Mouse (Mus musculus) limb, embryonic 15.5 days (tissue): ENCODE measurements at regions not wholly inside any gene's neighbourhood (a gene's known extent, or its start where the extent isn't known, plus 50 kb on each side); places are given as distances from the start of the nearest gene placed in this dataset.

Experiments
- ATAC-seq: fragments of 200-750 bp; cut with Nextera tagmentation; 2 replicates; pipeline ENCODE4 v1.8.0; 2017; ENCODE audit warnings: low read depth, moderate TSS enrichment; ENCODE audit not compliant: insufficient number of reproducible peaks, low FRiP score, low TSS enrichment
- H3K27ac ChIP-seq: fragments of 300-500 bp; sonication (generic); 2 replicates; pipeline ENCODE4 v1.5.1; 2015; ENCODE audit warnings: moderate library complexity, mild to moderate bottlenecking, inconsistent platforms
- H3K27me3 ChIP-seq: fragments of 300-500 bp; sonication (generic); 2 replicates; pipeline ENCODE4 v1.6.1; 2015; ENCODE audit warnings: inconsistent platforms
- H3K36me3 ChIP-seq: fragments of 300-500 bp; sonication (generic); 2 replicates; pipeline ENCODE4 v1.6.1; 2015; ENCODE audit warnings: inconsistent platforms
- H3K4me1 ChIP-seq: fragments of 300-500 bp; sonication (generic); 2 replicates; pipeline ENCODE4 v1.6.1; 2015; ENCODE audit warnings: inconsistent platforms
- H3K4me2 ChIP-seq: fragments of 300-500 bp; sonication (generic); 2 replicates; pipeline ENCODE4 v1.6.1; 2015; ENCODE audit warnings: mild to moderate bottlenecking, inconsistent platforms
- H3K4me3 ChIP-seq: fragments of 300-500 bp; sonication (generic); 2 replicates; pipeline ENCODE4 v1.5.1; 2015; ENCODE audit warnings: mild to moderate bottlenecking, inconsistent platforms
- H3K9ac ChIP-seq: fragments of 300-500 bp; sonication (generic); 2 replicates; pipeline ENCODE4 v1.6.1; 2015; ENCODE audit warnings: inconsistent platforms
- H3K9me3 ChIP-seq: fragments of 300-500 bp; sonication (generic); 2 replicates; pipeline ENCODE4 v1.6.1; 2016; ENCODE audit warnings: inconsistent platforms
- WGBS: fragments of 180-500 bp; shearing (Covaris S2); methylation state at CpG from one replicate; pipeline ENCODE4 v1.1.7; 2015; 5-methylcytosine and 5-hydroxymethylcytosine counted together

- Histone ChIP-seq H3K9ac (no peak overlapping the region), H3K36me3 (no peaks in the 10 kb centered on the region), H3K9me3 (no peaks in the 10 kb centered on the region), H3K27me3 (no peaks in the 10 kb centered on the region), H3K4me3 (no peak overlapping the region), H3K4me2 (no peak overlapping the region), H3K4me1 (no peaks in the 10 kb centered on the region), H3K27ac (no peak overlapping the region)
- 79% methylated on average over 4 of the region's 4 CpGs for WGBS
- ATAC-seq: no peak
These were observed 216.7 kb upstream of the Rbfox1 start for GRCm38 (mm10) chr16:5668403-5668967.

- Histone ChIP-seq H3K9ac (no peak overlapping the region), H3K4me2 (no peak overlapping the region), H3K27ac (no peak overlapping the region), H3K36me3 (no peaks in the 10 kb centered on the region), H3K9me3 (no peaks in the 10 kb centered on the region), H3K4me3 (no peak overlapping the region), H3K4me1 (no peaks in the 10 kb centered on the region), H3K27me3 (no peaks in the 10 kb centered on the region)
- 0 out of 2 replicates have a peak, but pooled peaks have one; percentile 63 for ATAC-seq
- WGBS: 62% methylated on average over 5 of the region's 5 CpGs
These were observed 223.2 kb upstream of the Rbfox1 start for GRCm38 (mm10) chr16:5661918-5662317.

GRCm38 (mm10) chr16:5651551-5651950 lies 233.6 kb upstream of the Rbfox1 start:
- Histone ChIP-seq H3K4me2 (no peak overlapping the region), H3K36me3 (no peaks in the 10 kb centered on the region), H3K9me3 (no peaks in the 10 kb centered on the region), H3K4me1 (no peaks in the 10 kb centered on the region), H3K9ac (no peak overlapping the region), H3K27me3 (no peaks in the 10 kb centered on the region), H3K4me3 (no peak overlapping the region), H3K27ac (no peak overlapping the region)
- 75% methylated on average over 1 of the region's 1 CpGs for WGBS
- no peak for ATAC-seq

DNA sequence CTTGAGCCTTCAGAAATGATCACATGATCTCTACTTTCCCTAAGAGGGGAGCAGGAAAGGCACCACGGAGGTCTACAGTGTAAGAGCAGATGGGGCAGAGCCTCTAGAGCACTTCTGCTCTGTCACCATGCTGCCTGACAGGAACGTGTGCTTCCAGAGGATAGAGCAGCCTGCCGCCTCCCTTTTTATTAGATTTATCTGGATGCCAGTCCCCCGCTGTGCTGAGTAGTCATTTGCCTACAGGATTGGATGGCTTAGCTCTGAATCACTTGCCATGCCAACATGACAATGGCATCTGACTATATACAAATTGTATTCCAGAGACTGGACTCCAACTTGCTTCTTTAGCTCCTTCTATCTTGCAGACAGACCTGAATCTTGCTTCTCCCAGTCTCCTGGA lies 234.2 kb upstream of the Rbfox1 start:
- Histone ChIP-seq H3K27ac (no peak overlapping the region), H3K9ac (no peak overlapping the region), H3K4me2 (no peak overlapping the region), H3K27me3 (no peaks in the 10 kb centered on the region), H3K9me3 (no peaks in the 10 kb centered on the region), H3K4me1 (no peaks in the 10 kb centered on the region), H3K36me3 (no peaks in the 10 kb centered on the region), H3K4me3 (no peak overlapping the region)
- no peak for ATAC-seq
- WGBS: 56% methylated on average over 4 of the region's 4 CpGs

DNA sequence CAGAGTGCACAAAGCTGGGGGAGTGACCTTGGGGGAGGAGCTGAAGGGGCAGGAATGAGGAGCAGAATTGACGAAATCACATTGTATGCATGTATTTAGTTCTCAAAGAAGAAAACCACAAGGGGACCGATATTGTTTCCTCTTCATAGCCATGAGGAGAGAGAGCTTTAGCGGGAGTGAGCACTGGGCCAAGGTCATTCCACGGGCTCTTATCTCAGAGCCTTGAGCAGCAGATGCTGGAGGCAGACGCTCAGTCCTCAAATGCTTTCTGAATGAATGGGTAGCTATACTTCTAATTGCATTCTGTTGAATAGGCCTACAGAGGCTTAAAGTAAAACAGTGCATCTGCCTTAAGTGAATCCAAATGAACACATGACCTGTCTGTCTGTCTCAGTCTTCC lies 245.2 kb upstream of the Rbfox1 start:
- no peak overlapping the region for H3K27ac ChIP-seq
- H3K9me3 ChIP-seq: no peaks in the 10 kb centered on the region
- ATAC-seq: no peak
- no peaks in the 10 kb centered on the region for H3K27me3 ChIP-seq
- no peaks in the 10 kb centered on the region for H3K36me3 ChIP-seq
- H3K4me3 ChIP-seq: no peak overlapping the region
- H3K4me1 ChIP-seq: no peaks in the 10 kb centered on the region
- no peak overlapping the region for H3K9ac ChIP-seq
- WGBS: 83% methylated on average over 5 of the region's 5 CpGs
- H3K4me2 ChIP-seq: no peak overlapping the region

GRCm38 (mm10) chr16:5629996-5630395 lies 255.2 kb upstream of the Rbfox1 start:
- 61% methylated on average over 3 of the region's 3 CpGs for WGBS
- Histone ChIP-seq H3K4me2 (no peak overlapping the region), H3K27ac (no peak overlapping the region), H3K27me3 (no peaks in the 10 kb centered on the region), H3K9ac (no peak overlapping the region), H3K36me3 (no peaks in the 10 kb centered on the region), H3K4me1 (no peaks in the 10 kb centered on the region), H3K4me3 (no peak overlapping the region), H3K9me3 (no peaks in the 10 kb centered on the region)
- no peak for ATAC-seq

- Histone ChIP-seq H3K36me3 (no peaks in the 10 kb centered on the region), H3K4me2 (no peak overlapping the region), H3K4me1 (no peaks in the 10 kb centered on the region), H3K9me3 (no peaks in the 10 kb centered on the region), H3K4me3 (no peak overlapping the region), H3K27me3 (no peaks in the 10 kb centered on the region), H3K27ac (no peak overlapping the region), H3K9ac (no peak overlapping the region)
- ATAC-seq: no peak
- 57% methylated on average over 4 of the region's 4 CpGs for WGBS
These were observed 257.2 kb upstream of the Rbfox1 start for GRCm38 (mm10) chr16:5627910-5628309.

GRCm38 (mm10) chr16:5627117-5627909 lies 257.8 kb upstream of the Rbfox1 start:
- Histone ChIP-seq H3K9me3 (no peaks in the 10 kb centered on the region), H3K27me3 (no peaks in the 10 kb centered on the region), H3K9ac (no peak overlapping the region), H3K4me2 (no peak overlapping the region), H3K36me3 (no peaks in the 10 kb centered on the region), H3K4me3 (no peak overlapping the region), H3K4me1 (no peaks in the 10 kb centered on the region), H3K27ac (no peak overlapping the region)
- ATAC-seq: no peak
- WGBS: 27% methylated on average over 5 of the region's 5 CpGs

GRCm38 (mm10) chr16:5625159-5625558 lies 260.0 kb upstream of the Rbfox1 start:
- no peak overlapping the region for H3K9ac ChIP-seq
- H3K27ac ChIP-seq: no peak overlapping the region
- no peaks in the 10 kb centered on the region for H3K9me3 ChIP-seq
- 28% methylated on average over 3 of the region's 3 CpGs for WGBS
- no peak for ATAC-seq
- H3K4me3 ChIP-seq: no peak overlapping the region
- no peak overlapping the region for H3K4me2 ChIP-seq
- H3K36me3 ChIP-seq: no peaks in the 10 kb centered on the region
- no peaks in the 10 kb centered on the region for H3K4me1 ChIP-seq
- no peaks in the 10 kb centered on the region for H3K27me3 ChIP-seq

GRCm38 (mm10) chr16:5620566-5620965 lies 264.6 kb upstream of the Rbfox1 start:
- Histone ChIP-seq H3K4me2 (no peak overlapping the region), H3K27ac (no peak overlapping the region), H3K9me3 (no peaks in the 10 kb centered on the region), H3K36me3 (no peaks in the 10 kb centered on the region), H3K27me3 (no peaks in the 10 kb centered on the region), H3K4me1 (peaks cover 3% of the 10 kb centered on the region; the same call in 1 of the 2 replicates), H3K4me3 (no peak overlapping the region), H3K9ac (no peak overlapping the region)
- ATAC-seq: no peak
- 84% methylated on average over 3 of the region's 3 CpGs for WGBS

- no peak overlapping the region for H3K9ac ChIP-seq
- peaks cover 3% of the 10 kb centered on the region; the same call in 1 of the 2 replicates for H3K4me1 ChIP-seq
- no peak overlapping the region for H3K4me3 ChIP-seq
- H3K27ac ChIP-seq: no peak overlapping the region
- no peaks in the 10 kb centered on the region for H3K36me3 ChIP-seq
- no peak overlapping the region for H3K4me2 ChIP-seq
- H3K27me3 ChIP-seq: no peaks in the 10 kb centered on the region
- no peaks in the 10 kb centered on the region for H3K9me3 ChIP-seq
- WGBS: 46% methylated on average over 5 of the region's 5 CpGs
- ATAC-seq: 0 out of 2 replicates have a peak, but pooled peaks have one; percentile 30
These were observed 268.8 kb upstream of the Rbfox1 start for GRCm38 (mm10) chr16:5616356-5616755.

DNA sequence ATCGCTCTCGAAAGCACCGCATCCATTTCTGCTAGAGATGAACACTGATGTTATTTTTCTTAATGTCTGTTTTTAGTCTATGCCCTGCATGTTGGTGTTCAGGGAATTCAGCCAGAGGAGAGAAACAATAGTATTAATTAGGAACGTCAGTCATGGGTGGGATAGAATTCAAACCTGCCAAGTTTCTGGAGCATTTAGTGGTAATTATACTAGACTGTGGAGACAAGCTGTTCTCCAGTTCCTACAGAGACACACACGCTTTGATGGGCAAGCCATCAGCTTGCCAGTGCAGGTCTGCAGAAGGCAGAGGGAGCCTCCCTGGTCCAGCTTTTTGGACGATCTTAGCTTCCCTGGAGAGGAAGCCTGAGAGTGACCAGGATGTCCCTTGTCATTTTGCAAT lies 289.8 kb upstream of the Rbfox1 start:
- H3K27ac ChIP-seq: no peak overlapping the region
- no peaks in the 10 kb centered on the region for H3K4me1 ChIP-seq
- H3K27me3 ChIP-seq: no peaks in the 10 kb centered on the region
- no peak for ATAC-seq
- H3K9ac ChIP-seq: no peak overlapping the region
- WGBS: 75% methylated on average over 6 of the region's 6 CpGs
- no peak overlapping the region for H3K4me3 ChIP-seq
- no peak overlapping the region for H3K4me2 ChIP-seq
- H3K36me3 ChIP-seq: no peaks in the 10 kb centered on the region
- H3K9me3 ChIP-seq: no peaks in the 10 kb centered on the region
